Mouse (Mus musculus) frontal cortex, postnatal 14 days (tissue): ENCODE results near the gene Ccdc122.
A peak's percentile ranks its signal among the peaks of the same experiment; 100 is the strongest.
"Not testable (repeated sequence)": the region's sequence is repeated elsewhere in the genome, so short reads cannot be mapped to it uniquely, and the experiment has no call there.

Experiments used
- DNase-seq, 2 experiments: peaks; one replicate each; pipeline ENCODE4 v3.0.0; 2022; ENCODE audit warnings: low spot score in 2 of 2

Ccdc122 gene

GRCm38 (mm10) chr14:77036226-77037046, at the start of gene Ccdc122, which contains the start of gene Lacc1:
TSS of gene Ccdc122 (plus strand) at chr14:77036772.
TSS of gene Lacc1 (minus strand) at chr14:77036904.
- DNase-seq = peak; percentile 14 to 43

- DNase-seq = not testable (repeated sequence)
These were observed 46.2 kb upstream of the Ccdc122 start for GRCm38 (mm10) chr14:76990351-76990750.

DNA sequence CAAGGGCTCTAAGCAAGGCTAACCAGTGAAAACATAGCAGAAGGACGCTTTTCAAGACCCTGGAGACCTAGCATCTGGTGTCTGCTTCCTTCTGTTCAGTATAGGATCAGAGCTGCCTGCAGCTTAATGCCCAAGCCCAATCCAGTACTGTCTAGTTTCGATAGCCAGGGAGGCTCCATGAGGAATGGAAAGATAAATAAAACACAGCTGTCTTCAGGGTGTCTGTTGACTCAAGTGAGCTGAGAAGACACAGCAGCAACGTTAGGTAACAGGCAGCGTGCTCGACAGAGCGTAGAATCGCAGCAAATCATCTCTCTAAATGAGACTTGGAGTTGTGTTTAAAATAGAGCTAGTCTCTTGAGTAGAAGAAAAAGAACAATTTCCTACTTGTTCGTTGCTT, 31.8 kb upstream of the Ccdc122 start:
- no peak for DNase-seq

DNA sequence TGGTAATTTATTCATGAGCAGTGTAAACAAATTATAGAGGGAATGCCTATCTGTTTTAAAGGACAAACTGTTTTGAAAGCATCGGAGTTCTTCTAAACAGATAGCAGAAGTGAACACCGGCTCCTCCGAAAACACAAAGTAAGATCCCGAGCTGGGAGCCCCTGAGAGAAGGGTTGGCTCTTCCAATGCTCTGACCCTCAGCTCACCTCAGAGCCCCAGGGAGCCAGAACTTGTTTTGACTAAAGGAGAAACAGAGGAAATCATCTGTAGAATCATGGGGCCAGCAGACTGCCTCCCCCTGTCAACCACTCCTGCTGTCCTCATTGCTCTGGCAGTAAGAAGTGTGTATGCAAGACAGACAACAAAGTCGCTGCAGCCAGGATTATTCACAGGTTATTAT, 31.0 kb upstream of the Ccdc122 start:
- DNase-seq = no peak

DNA sequence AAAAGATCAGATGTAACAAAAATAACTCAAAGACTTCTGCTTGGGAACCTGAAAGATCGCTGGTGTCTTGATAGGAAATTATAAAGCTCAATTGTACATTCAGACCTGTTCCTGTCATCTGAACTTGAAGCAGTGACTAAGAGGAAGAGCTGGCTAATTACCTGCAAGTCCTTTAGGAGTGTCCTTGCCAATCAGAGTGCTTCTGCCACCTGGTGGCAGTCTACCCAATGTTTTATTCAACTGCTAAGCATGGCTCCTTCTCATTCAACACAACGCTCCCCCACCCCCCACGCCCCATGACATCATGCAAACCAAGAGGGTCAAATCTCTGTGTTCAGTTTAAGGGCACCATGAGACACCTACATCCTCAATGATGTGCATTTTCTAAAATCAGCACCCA, 28.3 kb upstream of the Ccdc122 start:
- peak; percentile 41 to 51 for DNase-seq

DNA sequence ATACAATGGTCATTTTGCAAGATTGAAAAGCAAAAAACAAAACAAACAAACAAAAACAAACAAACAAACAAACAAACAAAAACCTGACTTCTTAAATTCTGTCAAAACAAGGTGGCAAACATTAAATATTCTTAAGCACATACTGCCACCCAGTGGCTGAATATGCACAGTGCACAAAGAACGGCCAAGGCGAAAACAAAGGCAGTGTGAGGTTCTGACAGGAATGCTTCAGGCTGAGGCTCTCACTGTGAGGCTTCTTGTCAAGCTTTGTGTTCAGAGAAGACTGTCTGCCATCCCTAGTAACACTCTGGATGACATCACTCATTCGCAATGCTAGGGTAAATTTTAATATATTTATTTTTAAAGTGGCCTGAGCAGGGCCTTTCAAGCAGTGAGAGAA, 24.8 kb upstream of the Ccdc122 start:
- peak; percentile 53 to 76 for DNase-seq

- DNase-seq = not testable (repeated sequence)
These were observed 19.8 kb upstream of the Ccdc122 start for GRCm38 (mm10) chr14:77016783-77017182.

DNA sequence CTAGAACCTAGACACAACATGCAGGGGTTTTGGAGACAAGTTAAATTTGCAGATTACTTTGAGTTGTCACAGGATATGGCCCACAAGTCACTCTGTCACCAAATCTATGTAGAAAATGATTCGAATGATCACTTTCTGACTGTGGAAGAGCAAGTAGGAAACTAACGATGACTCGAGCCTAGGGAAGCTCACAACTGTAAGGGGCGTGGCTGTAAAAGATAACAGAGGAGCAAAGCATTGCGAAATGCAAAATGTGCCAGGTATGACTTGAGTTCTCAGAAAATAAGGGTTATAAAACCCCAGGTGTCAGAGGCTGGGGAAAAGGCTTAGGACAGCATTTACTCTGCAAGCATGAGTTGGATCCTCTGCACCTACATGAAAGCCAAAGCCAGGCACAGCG, 19.4 kb upstream of the Ccdc122 start:
- no peak for DNase-seq

- DNase-seq = no peak
These were observed 12.1 kb upstream of the Ccdc122 start for GRCm38 (mm10) chr14:77024499-77024898.

GRCm38 (mm10) chr14:77029319-77030054, 7.1 kb upstream of the Ccdc122 start:
- no peak for DNase-seq

- DNase-seq = no peak
These were observed 5.8 kb upstream of the Ccdc122 start for GRCm38 (mm10) chr14:77030808-77031207.

- no peak for DNase-seq
These were observed 4.1 kb upstream of the Ccdc122 start for GRCm38 (mm10) chr14:77032433-77032832.

- no peak for DNase-seq
These were observed 3.2 kb upstream of the Ccdc122 start for GRCm38 (mm10) chr14:77033391-77033790.

DNA sequence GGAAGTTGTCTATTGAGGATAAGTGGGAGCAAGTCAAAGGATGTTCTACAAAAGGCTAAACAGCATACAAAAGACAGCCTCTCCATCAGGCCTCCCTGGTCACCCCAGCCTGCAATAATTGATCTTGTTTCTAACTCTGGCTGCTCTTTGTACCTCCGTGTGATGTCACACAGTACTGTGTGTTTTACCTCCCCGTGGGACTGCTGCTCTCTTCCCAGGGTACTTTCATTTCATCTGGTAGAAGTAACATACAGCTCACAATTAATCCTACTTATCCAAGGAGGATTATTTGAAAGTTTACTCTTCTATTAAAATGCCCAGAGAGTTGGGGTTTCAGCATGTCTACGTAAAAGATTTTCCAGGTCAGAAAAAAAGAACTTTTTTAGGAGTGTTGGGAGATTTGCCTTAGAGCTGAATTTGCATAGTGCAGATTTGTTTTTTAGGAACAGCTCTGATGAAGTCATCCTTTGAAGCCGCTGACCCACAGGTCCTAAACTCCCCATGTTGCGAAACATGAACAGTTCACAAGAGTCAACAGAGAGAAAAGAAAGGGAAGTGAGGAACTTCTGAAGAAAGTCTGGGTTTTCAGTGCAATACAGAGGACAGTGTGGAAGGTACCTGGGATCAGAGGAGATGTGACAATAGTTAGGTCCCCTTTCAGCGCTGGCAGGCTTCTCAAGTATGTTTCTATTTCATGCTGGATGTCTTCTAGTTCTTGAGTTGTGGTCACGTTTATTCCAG, 2.2 kb upstream of the Ccdc122 start:
- no peak for DNase-seq

- DNase-seq = no peak
These were observed 1.6 kb upstream of the Ccdc122 start for GRCm38 (mm10) chr14:77034970-77035369.

- no peak for DNase-seq
These were observed 758 bp downstream of the Ccdc122 start for GRCm38 (mm10) chr14:77037330-77037729.

GRCm38 (mm10) chr14:77037832-77038425, 1.4 kb downstream of the Ccdc122 start:
- DNase-seq = no peak

DNA sequence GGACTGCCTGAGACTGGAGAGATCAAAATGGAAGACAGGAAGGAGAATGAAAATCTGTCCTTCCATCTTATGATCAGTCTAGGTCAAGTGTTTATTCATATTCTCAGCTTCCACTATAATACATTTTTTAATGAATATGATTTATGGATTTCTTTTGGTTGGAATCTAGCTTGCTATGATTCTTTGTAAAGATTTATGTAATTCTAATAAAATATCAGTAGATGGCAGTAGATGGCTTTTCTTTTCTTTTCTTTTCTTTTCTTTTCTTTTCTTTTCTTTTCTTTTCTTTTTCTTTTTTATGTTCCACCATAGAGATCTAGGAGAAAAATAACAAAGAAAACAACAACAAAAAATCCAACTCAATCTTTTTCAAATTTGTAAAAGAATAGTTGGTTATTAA, 16.7 kb downstream of the Ccdc122 start:
- DNase-seq = no peak

DNA sequence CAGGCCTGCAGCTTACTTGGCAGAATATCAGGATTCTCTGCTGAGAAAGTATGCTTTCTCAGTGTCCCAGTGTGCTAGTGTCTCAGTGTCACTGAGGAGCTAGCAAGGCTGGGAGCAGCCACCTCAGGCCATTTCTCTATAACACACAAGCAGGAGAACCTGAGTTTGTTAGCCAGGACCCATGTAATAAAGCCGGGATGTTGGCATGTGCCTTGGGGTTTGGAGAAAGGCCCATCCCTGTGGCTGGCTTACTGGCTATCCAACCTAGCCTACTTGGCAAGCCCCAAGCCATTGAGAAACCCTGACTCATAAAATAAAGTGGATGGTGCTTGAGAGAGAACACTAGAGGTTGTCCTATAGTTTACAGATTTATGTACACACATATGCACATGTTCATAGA, 32.8 kb downstream of the Ccdc122 start:
- no peak for DNase-seq

DNA sequence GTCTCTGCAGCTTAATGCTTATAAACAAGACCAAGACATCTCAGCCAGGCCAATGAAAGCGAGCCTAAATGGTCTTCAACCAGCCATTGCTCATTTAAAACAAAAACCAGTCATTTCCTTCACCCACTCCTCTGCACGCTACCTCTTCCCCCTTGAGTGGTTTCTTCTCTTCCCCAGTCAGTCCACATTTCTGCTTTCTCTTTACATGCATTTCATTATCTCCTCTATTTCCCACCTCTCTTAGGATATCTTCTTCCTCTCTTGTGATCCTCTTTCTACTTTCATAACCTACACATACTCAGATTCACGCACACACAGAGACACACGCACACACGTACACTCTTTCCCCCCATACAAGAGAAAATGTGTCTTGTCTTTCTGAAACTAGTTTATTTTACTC, 44.7 kb downstream of the Ccdc122 start:
- DNase-seq = no peak

DNA sequence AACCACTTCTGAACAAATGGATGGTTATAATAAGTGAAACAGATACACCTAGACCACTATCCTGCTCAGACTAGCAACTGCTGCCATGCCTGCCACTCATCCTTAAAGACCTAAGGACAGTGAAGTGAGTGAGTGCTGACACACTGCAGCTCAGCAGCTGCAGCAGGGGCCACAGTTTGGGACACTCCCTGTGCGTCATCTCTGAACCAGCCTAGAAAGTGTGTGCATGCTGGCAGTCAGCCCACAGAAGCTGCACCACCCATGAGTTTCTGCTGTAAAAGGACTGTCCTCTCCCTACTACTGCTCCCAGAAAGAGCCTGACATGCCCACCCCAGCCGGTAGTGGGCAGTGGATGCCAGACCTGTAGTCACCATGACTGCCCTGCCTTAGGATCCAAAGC, 63.7 kb downstream of the Ccdc122 start:
- no peak for DNase-seq

- DNase-seq = not testable (repeated sequence)
These were observed 74.0 kb downstream of the Ccdc122 start for GRCm38 (mm10) chr14:77110622-77111021.
